Mouse (Mus musculus): Measurements from ENCODE around the gene Cplane1. TPM values are rescaled to one million over a fixed set of nuclear protein-coding genes. Genes with fewer than 3 reads are reported as not detected.

Gene Cplane1
- total RNA-seq, 4 experiments from 2014 or later, result 26.1 to 41.2 (median 30.1) TPM

DNA sequence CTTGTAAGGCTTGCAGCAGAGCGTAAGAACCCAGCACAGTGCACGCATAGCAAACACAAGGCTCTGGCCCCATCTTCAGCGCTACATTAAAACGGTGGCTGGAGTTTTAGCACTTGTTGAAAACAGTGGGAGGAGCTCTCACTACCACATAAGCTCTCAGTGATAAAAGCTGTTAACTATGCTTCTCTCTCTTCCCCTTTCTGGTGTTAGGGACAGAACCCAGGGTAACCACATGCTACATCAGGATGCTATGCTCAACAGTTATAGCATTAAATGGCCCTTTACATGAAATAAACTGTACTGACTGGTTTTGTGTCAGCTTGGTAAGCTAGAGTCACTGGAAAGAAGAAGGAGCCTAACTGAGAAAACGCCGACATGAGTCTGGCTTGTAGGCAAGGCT, 125.2 kb downstream of the Cplane1 start:
- DNase-seq (ENCODE audit: low spot score in 2 of 2), result no peak

- DNase-seq (ENCODE audit: low spot score in 2 of 2), result no peak
These were observed 134.0 kb downstream of the Cplane1 start for GRCm38 (mm10) chr15:8302944-8303343.

DNA sequence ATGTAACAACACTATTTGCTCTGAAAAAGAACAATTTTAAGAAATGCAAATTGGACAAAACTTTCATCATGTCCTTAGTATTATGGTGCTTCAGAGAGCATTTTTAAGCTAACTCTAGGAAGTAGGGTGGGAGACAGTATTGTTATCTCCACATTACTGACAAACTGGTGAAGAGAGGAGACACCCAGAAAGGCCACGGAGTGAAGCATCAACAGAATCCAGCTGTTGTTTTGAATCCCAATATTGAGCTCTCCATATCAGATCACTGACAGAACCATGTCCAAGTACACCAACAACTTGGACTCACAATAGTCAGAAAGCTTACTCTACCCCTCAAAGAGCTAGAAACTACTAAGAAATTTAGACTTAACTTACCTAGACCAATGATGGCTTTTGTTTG, 136.6 kb downstream of the Cplane1 start:
- no peak for DNase-seq (ENCODE audit: low spot score in 2 of 2)

GRCm38 (mm10) chr15:8317381-8317780, 148.5 kb downstream of the Cplane1 start:
- DNase-seq (ENCODE audit: low spot score in 2 of 2), result no peak

DNA sequence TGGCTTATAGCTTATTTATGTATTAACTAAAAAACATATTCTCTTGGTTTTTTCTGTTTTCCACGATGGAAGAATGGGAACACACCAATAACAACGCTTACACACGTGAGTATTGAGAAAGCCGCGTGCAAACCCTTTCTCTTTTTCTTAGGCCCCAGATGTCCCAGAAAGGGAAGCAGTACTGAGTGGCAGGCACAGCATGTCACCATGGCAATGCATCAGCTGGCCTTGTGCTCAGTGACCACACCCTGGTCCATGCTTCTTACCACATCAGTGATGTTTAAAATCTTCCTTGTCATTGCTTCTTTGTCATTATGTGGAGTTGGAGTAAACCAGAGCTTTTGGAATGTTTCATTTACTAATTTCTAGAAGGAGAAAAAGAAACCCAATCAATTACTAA, 150.3 kb downstream of the Cplane1 start:
- DNase-seq (ENCODE audit: low spot score in 2 of 2), result no peak

Other genes with a start within 250 kb of the Cplane1 start
- 10 to 100 TPM; 29.5 to 33.7 (median 30.4) TPM for gene Wdr70, start 69.9 kb upstream of the Cplane1 start, total RNA-seq (2022)
- 10 to 100 TPM; 17.4 to 23.4 (median 18.7) TPM for gene Nup155, start 59.8 kb upstream of the Cplane1 start, total RNA-seq (2022)